Mouse (Mus musculus) heart, embryonic 11.5 days (tissue): ENCODE data around the gene Pdf. TPM values are rescaled to one million over a fixed set of nuclear protein-coding genes. Genes with fewer than 3 reads are reported as not detected.

Experiments used
- ATAC-seq: fragments of 200-750 bp; cut with Nextera tagmentation; replicated peaks from 2 replicates; pipeline ENCODE4 v1.8.0; 2017; ENCODE audit warnings: moderate library complexity; ENCODE audit not compliant: insufficient number of reproducible peaks, low FRiP score, low TSS enrichment
- H3K27ac ChIP-seq: fragments of 300-500 bp; sonication (generic); 2 replicates; pipeline ENCODE4 v1.5.1; 2014; ENCODE audit warnings: mild to moderate bottlenecking, low read depth, low read length
- H3K27me3 ChIP-seq: fragments of 300-500 bp; sonication (generic); 2 replicates; pipeline ENCODE4 v1.6.1; 2014; ENCODE audit warnings: mild to moderate bottlenecking, low read length, mixed read lengths; ENCODE audit not compliant: control insufficient read depth, insufficient read depth
- H3K36me3 ChIP-seq: fragments of 300-500 bp; sonication (generic); 2 replicates; pipeline ENCODE4 v1.6.1; 2014; ENCODE audit warnings: mild to moderate bottlenecking, low read length, moderate library complexity, mixed read lengths; ENCODE audit not compliant: control insufficient read depth, insufficient read depth
- H3K4me1 ChIP-seq: fragments of 300-500 bp; sonication (generic); 2 replicates; pipeline ENCODE4 v1.6.1; 2014; ENCODE audit warnings: low read length; ENCODE audit not compliant: control insufficient read depth, insufficient read depth
- H3K4me2 ChIP-seq: fragments of 300-500 bp; sonication (generic); 2 replicates; pipeline ENCODE4 v1.6.1; 2014; ENCODE audit warnings: mild to moderate bottlenecking, moderate library complexity
- H3K4me3 ChIP-seq: fragments of 300-500 bp; sonication (generic); 2 replicates; pipeline ENCODE4 v1.5.1; 2014; ENCODE audit warnings: low read depth, low read length
- H3K9ac ChIP-seq: fragments of 300-500 bp; sonication (generic); 2 replicates; pipeline ENCODE4 v1.6.1; 2014; ENCODE audit warnings: mild to moderate bottlenecking, low read depth, low read length, moderate library complexity
- H3K9me3 ChIP-seq: fragments of 300-500 bp; sonication (generic); replicated peaks from 2 replicates; pipeline ENCODE4 v1.6.1; 2016; ENCODE audit warnings: low read length; ENCODE audit not compliant: control insufficient read depth
- WGBS: fragments of 180-500 bp; shearing (Covaris S2); extraction: QIAGEN DNeasy Blood & Tissue Kit; methylation state at CpG from one replicate; pipeline ENCODE4 v1.1.7; 2014; ENCODE audit not compliant: insufficient replicate concordance; 5-methylcytosine and 5-hydroxymethylcytosine counted together
- polyA plus RNA-seq: library from polyadenylated mRNA; unstranded; fragments of >200 nt; fragmentation: Nextera tagmentation; extraction: Ambion mirVana; gene quantifications from 2 replicates; pipeline ENCODE4 v1.2.1, GENCODE M21; 2014

The Pdf gene
- polyA plus RNA-seq, 1 experiment from 2014 or later: 40.7 TPM

GRCm38 (mm10) chr8:107030650-107031576 is 17.5 kb downstream of the Pdf start, which contains the start of gene Vps4a:
TSS of gene Vps4a (plus strand) at chr8:107031222.
- peak within 1 kb of the TSS; percentile 85 for H3K4me2 ChIP-seq
- peak within 1 kb of the TSS; percentile 98 for H3K4me3 ChIP-seq
- peak within 1 kb of the TSS; percentile 80 for H3K27ac ChIP-seq
- peak; percentile 90 for ATAC-seq
- H3K27me3 ChIP-seq: no peaks in the 10 kb centered on the region
- 5% methylated on average over 60 of the region's 66 CpGs for WGBS
- peak within 1 kb of the TSS; percentile 98 for H3K9ac ChIP-seq
- H3K4me1 ChIP-seq: peaks cover 15% of the 10 kb centered on the region
- no peaks in the 10 kb centered on the region for H3K36me3 ChIP-seq
- H3K9me3 ChIP-seq: no peaks in the 10 kb centered on the region

- H3K4me2 ChIP-seq: no peak overlapping the region
- ATAC-seq: no peak
- no peak overlapping the region for H3K27ac ChIP-seq
- H3K9me3 ChIP-seq: no peaks in the 10 kb centered on the region
- peaks cover 15% of the 10 kb centered on the region for H3K4me1 ChIP-seq
- 62% methylated on average over 5 of the region's 5 CpGs for WGBS
- H3K36me3 ChIP-seq: no peaks in the 10 kb centered on the region
- no peaks in the 10 kb centered on the region for H3K27me3 ChIP-seq
- no peak overlapping the region for H3K9ac ChIP-seq
- H3K4me3 ChIP-seq: no peak overlapping the region
Observed at GRCm38 (mm10) chr8:107030058-107030457, 18.4 kb downstream of the Pdf start.

- Histone ChIP-seq H3K27ac (no peak overlapping the region), H3K9me3 (no peaks in the 10 kb centered on the region), H3K4me2 (no peak overlapping the region), H3K9ac (no peak overlapping the region), H3K4me1 (peaks cover 15% of the 10 kb centered on the region), H3K36me3 (no peaks in the 10 kb centered on the region), H3K4me3 (no peak overlapping the region), H3K27me3 (no peaks in the 10 kb centered on the region)
- no peak for ATAC-seq
- WGBS: 81% methylated on average over 3 of the region's 3 CpGs
Observed at GRCm38 (mm10) chr8:107029310-107029709, 19.1 kb downstream of the Pdf start.

- no peaks in the 10 kb centered on the region for H3K27me3 ChIP-seq
- no peak overlapping the region for H3K4me2 ChIP-seq
- ATAC-seq: no peak
- 86% methylated on average over 8 of the region's 8 CpGs for WGBS
- no peaks in the 10 kb centered on the region for H3K4me1 ChIP-seq
- H3K4me3 ChIP-seq: no peak overlapping the region
- no peaks in the 10 kb centered on the region for H3K9me3 ChIP-seq
- H3K27ac ChIP-seq: no peak overlapping the region
- no peak overlapping the region for H3K9ac ChIP-seq
- no peaks in the 10 kb centered on the region for H3K36me3 ChIP-seq
Observed at GRCm38 (mm10) chr8:107023479-107023878, 24.9 kb downstream of the Pdf start.

- 86% methylated on average over 1 of the region's 1 CpGs for WGBS
- H3K27me3 ChIP-seq: no peaks in the 10 kb centered on the region
- H3K4me3 ChIP-seq: no peak overlapping the region
- no peaks in the 10 kb centered on the region for H3K9me3 ChIP-seq
- ATAC-seq: no peak
- no peak overlapping the region for H3K9ac ChIP-seq
- H3K27ac ChIP-seq: no peak overlapping the region
- peaks cover 6% of the 10 kb centered on the region for H3K36me3 ChIP-seq
- peaks cover 3% of the 10 kb centered on the region; the same call in 1 of the 2 replicates for H3K4me1 ChIP-seq
- H3K4me2 ChIP-seq: no peak overlapping the region
Observed at GRCm38 (mm10) chr8:107014915-107015314, 33.5 kb downstream of the Pdf start.

GRCm38 (mm10) chr8:107012666-107013065 is 35.7 kb downstream of the Pdf start:
- Histone ChIP-seq H3K9ac (no peak overlapping the region), H3K27me3 (no peaks in the 10 kb centered on the region), H3K9me3 (no peaks in the 10 kb centered on the region), H3K4me1 (peaks cover 3% of the 10 kb centered on the region; the same call in 1 of the 2 replicates), H3K36me3 (peaks cover 8% of the 10 kb centered on the region), H3K4me2 (no peak overlapping the region), H3K4me3 (no peak overlapping the region), H3K27ac (no peak overlapping the region)
- WGBS: 65% methylated on average over 2 of the region's 2 CpGs
- no peak for ATAC-seq

- peaks cover 8% of the 10 kb centered on the region for H3K36me3 ChIP-seq
- H3K27me3 ChIP-seq: no peaks in the 10 kb centered on the region
- WGBS: 78% methylated on average over 3 of the region's 3 CpGs
- no peaks in the 10 kb centered on the region for H3K9me3 ChIP-seq
- H3K4me3 ChIP-seq: no peak overlapping the region
- no peak overlapping the region for H3K27ac ChIP-seq
- H3K4me1 ChIP-seq: peaks cover under 1% of the 10 kb centered on the region; the same call in 1 of the 2 replicates
- no peak overlapping the region for H3K4me2 ChIP-seq
- H3K9ac ChIP-seq: no peak overlapping the region
- ATAC-seq: no peak
Observed at GRCm38 (mm10) chr8:107007795-107008194, 40.6 kb downstream of the Pdf start.

GRCm38 (mm10) chr8:107002532-107002931 is 45.9 kb downstream of the Pdf start:
- H3K9ac ChIP-seq: no peak overlapping the region
- H3K27me3 ChIP-seq: no peaks in the 10 kb centered on the region
- H3K9me3 ChIP-seq: no peaks in the 10 kb centered on the region
- WGBS: 38% methylated on average over 5 of the region's 5 CpGs
- H3K27ac ChIP-seq: no peak overlapping the region
- no peak overlapping the region for H3K4me2 ChIP-seq
- H3K4me3 ChIP-seq: no peak overlapping the region
- ATAC-seq: no peak
- no peaks in the 10 kb centered on the region for H3K4me1 ChIP-seq
- H3K36me3 ChIP-seq: no peaks in the 10 kb centered on the region
